Mouse (Mus musculus): ENCODE data around the gene Slc22a6. TPM values are rescaled to one million over a fixed set of nuclear protein-coding genes. Genes with fewer than 3 reads are reported as not detected.
A peak's percentile ranks its signal among the peaks of the same experiment; 100 is the strongest.

The Slc22a6 gene
- total RNA-seq, 2 experiments from 2014 or later, result 4.9 to 5.9 TPM

DNA sequence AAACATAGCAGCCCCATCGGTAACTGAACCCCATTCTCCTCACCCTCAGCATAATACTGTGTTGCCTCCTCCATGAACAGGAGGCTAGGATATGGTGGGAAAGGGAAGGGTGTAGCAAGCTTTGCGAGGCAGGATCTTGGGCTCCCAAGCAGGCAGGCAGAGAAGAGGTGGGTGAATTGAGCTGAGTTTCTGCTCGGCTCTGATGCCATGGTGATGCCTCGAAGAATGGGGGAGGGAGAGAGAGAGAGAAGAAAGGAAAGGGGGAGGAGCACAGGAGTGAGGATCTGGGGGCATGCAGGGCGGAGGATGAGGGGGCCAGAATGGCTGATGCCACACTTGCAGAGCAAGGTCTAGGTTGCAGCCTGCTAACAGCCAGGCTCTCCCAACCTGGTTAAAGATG lies 47.9 kb downstream of the Slc22a6 start:
- DNase-seq (ENCODE audit: extremely low spot score in 1 of 2, low spot score in 2 of 2), result peak in 1 of 2 experiments; percentile 47
- intact Hi-C loops (cut with DNase I), result no loop called here

DNA sequence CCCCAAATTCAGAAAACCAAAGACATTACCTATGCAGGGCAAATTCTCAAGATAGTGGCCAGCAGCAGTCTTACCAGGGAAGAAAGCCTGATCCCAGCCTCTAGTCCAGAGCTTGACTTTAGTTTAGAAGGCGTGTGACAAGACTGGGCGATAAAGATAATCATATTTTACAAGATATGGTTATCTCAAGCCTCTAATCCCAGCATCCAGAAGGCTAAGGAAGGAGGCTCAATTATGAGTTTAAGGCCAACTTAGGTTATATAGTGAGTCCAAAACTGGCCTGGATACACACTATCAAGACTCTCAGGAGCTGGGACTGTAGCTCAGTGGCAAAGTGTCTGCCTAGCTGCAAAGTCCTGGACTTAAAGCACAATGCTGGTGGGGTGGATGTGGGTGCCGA lies 55.0 kb downstream of the Slc22a6 start:
- no peak for DNase-seq (ENCODE audit: extremely low spot score in 1 of 2, low spot score in 2 of 2)
- intact Hi-C loops (cut with DNase I), result no loop called here

DNA sequence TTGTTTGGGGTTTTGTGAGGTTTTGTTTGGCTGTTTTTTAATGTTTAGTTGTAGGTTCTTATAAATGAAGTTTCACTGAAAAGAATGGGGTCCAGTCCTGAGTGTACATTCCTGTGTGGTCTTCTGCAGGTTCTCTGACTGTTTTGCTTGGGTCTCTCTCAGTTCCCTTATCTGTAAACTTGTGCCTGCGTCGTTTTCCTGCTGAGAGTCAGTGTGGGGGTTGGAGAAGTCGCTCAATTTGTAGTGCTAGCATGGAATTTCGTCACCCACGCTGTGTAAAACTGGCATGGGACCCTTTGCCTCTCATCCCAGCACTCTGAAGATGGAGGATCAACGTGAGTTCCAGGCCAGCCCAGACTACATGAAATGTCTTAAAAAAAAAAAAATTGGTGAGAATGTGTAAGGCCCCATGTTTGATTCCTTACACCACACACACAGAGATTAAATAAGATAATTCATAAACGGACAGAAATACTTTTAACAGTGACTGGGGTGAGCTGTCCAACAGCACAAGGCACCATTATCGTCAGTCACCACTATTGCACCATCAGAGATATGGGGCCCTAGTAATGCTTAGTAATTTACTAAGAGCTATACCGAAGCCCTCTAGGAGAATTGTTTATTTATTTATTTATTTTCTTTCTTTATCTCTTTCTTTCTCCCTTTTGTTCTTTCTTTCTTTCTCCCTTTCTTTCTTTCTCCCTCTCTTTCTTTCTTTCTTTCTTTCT lies 55.7 kb downstream of the Slc22a6 start:
- no peak for DNase-seq (ENCODE audit: extremely low spot score in 1 of 2, low spot score in 2 of 2)
- intact Hi-C loops (cut with DNase I), result no loop called here

Other genes starting within 250 kb of the Slc22a6 start
- gene Slc22a30, start 212.9 kb upstream of the Slc22a6 start, total RNA-seq (2021), result not detected
- gene Slc22a8, start 26.8 kb upstream of the Slc22a6 start, total RNA-seq (2021), result 10 to 100 TPM; 19.9 to 20.2 TPM
- 100 to 1,000 TPM; 119 to 128 TPM for gene Chrm1, start 45.8 kb downstream of the Slc22a6 start, total RNA-seq (2021)
- 100 to 1,000 TPM; 195 to 198 TPM for gene Slc3a2, start 105.3 kb downstream of the Slc22a6 start, total RNA-seq (2021)
- gene Wdr74, start 117.8 kb downstream of the Slc22a6 start, total RNA-seq (2021), result 10 to 100 TPM; 47.3 to 47.4 TPM
- gene 1700092M07Rik, start 122.7 kb downstream of the Slc22a6 start, total RNA-seq (2021), result 1 to 10 TPM; 1.3 to 2.2 TPM
- 10 to 100 TPM; 68.1 to 69.0 TPM for gene Stx5a, start 123.4 kb downstream of the Slc22a6 start, total RNA-seq (2021)
- 10 to 100 TPM; 72.7 to 76.2 TPM for gene Nxf1, start 139.0 kb downstream of the Slc22a6 start, total RNA-seq (2021)
- gene Tmem223, start 153.0 kb downstream of the Slc22a6 start, total RNA-seq (2021), result 10 to 100 TPM; 87.9 to 93.9 TPM
- gene Tmem179b, start 156.4 kb downstream of the Slc22a6 start, total RNA-seq (2021), result 1 to 10 TPM; 7.2 to 8.9 TPM
- gene Taf6l, start 168.4 kb downstream of the Slc22a6 start, total RNA-seq (2021), result 10 to 100 TPM; 16.4 to 17.8 TPM
- gene Polr2g, start 180.5 kb downstream of the Slc22a6 start, total RNA-seq (2021), result 100 to 1,000 TPM; 109 to 110 TPM
- 1 to 10 TPM; 4.5 to 5.5 TPM for gene Zbtb3, start 184.5 kb downstream of the Slc22a6 start, total RNA-seq (2021)
- gene Ttc9c, start 201.3 kb downstream of the Slc22a6 start, total RNA-seq (2021), result 10 to 100 TPM; 27.7 to 29.0 TPM
- gene Hnrnpul2, start 202.0 kb downstream of the Slc22a6 start, total RNA-seq (2021), result 10 to 100 TPM; 98.6 to 98.9 TPM
- gene AC129217.1, start 211.7 kb downstream of the Slc22a6 start, total RNA-seq (2021), result 1 to 10 TPM in 1 of 2 experiments, not detected in 1; 1.9 TPM
- gene Bscl2, start 219.4 kb downstream of the Slc22a6 start, total RNA-seq (2021), result 10 to 100 TPM; 96.1 to 97.0 TPM
- gene Gng3, start 221.2 kb downstream of the Slc22a6 start, total RNA-seq (2021), result 100 to 1,000 TPM; 319 to 328 TPM
- 1 to 10 TPM in 1 of 2 experiments, under 1 TPM in 1; 0.43 to 1.0 TPM for gene Lrrn4cl, start 232.7 kb downstream of the Slc22a6 start, total RNA-seq (2021)